Mouse (Mus musculus): Measurements from ENCODE around the gene Adcy9.

Gene Adcy9

DNA sequence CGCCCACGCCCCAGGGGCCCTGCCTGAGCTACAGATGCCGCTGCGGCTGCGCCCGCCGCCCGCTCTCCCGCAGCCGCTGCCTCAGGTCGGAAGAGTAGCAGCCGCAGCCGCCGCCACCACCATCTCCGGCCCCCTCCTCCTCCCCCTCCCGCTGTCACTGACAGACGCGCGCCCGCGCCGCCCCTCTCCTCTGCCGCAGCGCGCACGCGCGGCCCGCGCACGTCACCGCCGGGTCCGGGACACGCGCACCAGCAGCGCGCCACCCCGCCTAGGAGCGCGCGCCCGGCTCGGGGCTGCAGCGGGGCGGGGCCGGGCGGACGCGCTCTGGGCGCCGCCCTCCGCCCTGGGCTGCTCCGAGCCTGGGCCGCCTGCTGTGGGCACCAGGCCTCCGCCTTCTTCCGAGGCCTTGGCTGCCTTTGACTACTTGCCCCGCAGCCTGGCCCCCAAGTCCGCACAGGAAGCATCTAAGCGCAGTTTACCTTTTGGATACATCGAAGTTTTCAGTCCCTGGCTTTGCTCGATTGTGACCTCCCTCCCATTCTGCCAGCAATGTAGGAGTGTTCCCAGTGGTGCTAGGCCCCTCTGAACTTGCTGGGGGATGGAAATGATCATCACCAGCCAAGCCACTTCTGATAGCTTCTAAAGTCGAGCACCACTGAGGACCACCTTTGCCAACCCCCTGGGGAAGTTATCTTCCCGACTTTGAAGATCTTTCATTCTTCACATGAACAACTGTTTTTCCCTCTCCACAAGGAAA, at the start of gene Adcy9:
Gene Adcy9 (minus strand): TSS at position 201 of the 757 bp plus-strand sequence.
- peak; percentile 82 to 86 for DNase-seq

- no peak for DNase-seq
These were observed 49.5 kb upstream of the Adcy9 start for GRCm38 (mm10) chr16:4469599-4470352.

DNA sequence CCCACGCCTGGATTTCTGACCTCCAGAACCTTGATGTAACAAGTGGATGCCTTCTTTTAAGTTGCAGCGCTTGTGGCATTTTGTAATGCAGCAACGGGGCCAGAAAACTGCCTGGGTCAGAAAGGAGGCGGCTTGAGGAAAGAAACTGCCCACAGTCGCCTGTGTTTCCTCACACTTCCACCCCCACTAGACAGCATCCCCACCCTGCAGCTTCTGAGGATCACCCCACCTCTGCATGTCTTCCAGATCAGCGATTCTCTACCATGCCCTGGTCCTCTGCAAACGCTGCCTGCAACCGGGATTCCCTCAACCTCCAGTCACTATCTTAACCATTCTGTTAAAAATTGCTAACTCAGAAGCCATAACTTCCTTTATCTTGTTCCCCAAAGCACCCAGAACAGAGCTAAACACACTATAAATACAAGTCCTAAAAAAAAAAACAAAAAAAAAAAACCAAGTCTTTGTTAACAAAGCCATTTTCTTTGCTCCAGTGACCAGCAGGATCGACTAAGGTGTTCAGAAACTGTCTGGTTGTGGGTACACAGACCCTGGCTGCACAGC, 44.3 kb upstream of the Adcy9 start:
- no peak for DNase-seq

DNA sequence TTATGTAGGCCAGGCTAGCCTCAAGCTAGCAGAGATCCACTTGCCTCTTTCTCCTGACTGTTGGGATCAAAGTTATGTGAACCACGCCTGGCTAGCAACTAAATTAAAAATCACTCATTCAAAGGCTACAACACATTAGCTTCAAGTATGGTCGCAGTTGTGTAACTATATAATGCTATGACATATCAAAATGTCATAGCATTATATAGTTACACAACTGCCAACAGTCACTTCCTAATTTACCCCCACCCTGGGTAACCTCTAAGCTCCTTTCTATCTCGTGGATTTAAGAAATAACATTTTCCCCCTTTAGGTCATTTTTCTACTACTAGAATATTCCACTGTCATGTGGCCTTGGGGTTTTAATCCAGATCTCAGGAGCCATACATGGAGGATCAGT, 37.6 kb upstream of the Adcy9 start:
- DNase-seq, result no peak

DNA sequence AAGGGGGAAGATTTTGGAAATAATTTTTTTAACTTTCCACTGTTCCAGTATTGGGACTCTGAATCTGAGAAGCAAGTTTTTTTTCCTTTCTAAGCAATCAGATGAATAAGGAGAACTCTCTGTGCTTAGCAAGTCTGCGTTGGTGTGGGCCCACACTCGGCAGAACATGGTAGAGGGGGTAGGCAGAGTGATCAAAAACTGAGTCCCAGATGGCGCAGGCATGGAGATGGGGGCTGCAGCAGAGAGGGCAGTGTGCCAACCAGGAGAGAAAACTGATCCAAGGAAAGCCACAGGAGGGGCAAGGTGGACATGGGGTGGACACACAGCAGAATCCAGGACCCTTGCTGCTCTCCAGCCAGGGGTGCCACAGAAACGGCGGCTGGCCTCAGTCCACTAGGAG, 36.1 kb upstream of the Adcy9 start:
- no peak for DNase-seq

DNA sequence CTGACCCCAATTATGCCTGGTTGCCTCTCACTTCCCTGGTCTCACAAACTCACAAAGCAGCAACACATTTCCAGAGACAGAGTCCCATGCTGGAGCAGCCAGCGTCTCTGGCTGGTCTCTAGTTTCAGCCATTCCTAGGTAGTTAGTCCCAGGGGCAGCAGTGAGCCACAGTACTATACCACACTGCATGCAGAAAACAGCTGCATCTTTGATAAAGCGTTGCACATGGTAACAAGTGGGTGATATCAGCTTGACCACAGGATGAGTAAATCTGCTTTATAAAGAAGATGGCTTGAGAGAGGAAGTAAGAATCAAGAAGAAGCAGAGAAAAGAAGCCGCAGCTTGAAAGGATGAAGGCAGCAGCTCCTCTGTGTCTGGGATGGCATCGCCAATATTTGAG, 35.4 kb upstream of the Adcy9 start:
- DNase-seq, result no peak

GRCm38 (mm10) chr16:4454563-4454962, 34.3 kb upstream of the Adcy9 start:
- DNase-seq, result no peak

DNA sequence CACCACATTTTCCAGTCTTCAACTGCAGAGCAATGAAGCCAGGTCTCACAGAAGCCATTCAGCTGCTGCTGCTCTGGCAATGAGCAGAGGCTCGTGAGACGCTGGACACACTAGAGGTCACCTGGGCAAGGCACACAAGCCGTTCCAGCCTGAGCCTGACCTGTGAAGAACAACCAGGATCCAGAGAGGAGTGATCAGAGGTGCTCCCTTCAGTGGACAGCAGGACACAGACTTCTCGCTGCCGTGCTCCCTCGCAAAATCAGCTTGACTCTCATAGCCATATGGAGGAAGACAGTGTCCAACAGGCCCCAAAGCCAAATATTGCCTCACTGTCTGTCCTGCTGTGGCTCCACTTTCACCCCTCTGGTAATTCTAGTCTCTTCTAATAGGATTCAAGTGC, 29.1 kb upstream of the Adcy9 start:
- DNase-seq, result no peak

GRCm38 (mm10) chr16:4448235-4448634, 27.9 kb upstream of the Adcy9 start:
- DNase-seq, result no peak

DNA sequence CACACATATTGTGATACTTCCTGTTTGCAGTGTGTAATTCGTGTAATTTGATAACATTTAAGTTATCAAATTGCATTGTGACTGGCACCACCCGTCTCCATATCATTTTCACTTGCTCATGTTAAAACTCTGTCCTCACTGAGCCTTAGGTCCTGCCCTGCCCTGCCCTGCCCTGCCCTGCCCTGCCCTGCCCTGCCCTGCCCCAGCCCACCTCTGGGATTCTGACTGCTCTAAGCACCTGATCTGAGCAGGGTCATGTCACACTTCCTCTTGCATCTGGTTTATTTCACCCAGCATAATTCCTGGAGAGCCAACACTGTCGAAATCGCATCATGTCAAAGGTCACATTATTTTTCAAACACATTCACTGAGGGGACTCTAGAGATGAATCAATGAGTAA, 26.1 kb upstream of the Adcy9 start:
- DNase-seq, result no peak

DNA sequence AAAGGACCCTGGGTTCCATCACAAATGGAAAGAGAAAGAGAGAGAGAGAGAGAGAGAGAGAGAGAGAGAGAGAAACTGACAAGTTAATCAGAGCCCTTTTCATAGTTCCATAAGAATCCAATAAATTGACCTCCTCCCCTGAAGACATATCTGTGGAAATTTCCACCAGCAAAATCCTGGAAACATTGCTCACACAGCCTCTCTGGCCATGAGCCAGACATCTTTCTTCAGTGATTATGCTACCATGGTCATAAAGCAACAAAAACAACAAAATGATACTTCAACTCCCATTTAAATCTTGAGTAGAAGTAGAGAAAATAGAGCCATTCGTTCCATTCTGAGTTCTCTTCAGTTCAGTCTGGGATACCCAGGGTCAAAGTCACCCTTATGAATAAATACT, 24.1 kb upstream of the Adcy9 start:
- DNase-seq, result no peak

GRCm38 (mm10) chr16:4439302-4440066, 19.2 kb upstream of the Adcy9 start:
- no peak for DNase-seq

DNA sequence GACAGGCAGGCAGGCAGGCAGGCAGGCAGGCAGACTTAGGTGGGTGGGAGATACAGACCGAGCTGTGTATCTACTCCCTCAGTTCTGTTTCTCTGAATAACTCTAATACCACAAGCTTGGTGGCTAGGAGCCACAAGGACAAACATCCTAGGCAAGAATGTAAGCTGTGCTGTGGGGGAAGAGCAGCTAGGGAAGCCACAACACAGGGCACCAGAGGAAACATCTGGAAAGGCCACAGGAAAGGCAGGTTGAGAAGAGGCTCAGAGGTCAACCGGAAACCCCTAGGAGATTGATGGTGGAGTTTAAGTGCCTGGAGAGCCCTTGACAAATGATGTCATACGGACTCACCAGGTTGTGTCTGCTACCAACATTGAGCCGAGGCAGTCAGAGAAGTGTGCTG, 16.4 kb upstream of the Adcy9 start:
- DNase-seq, result no peak

DNA sequence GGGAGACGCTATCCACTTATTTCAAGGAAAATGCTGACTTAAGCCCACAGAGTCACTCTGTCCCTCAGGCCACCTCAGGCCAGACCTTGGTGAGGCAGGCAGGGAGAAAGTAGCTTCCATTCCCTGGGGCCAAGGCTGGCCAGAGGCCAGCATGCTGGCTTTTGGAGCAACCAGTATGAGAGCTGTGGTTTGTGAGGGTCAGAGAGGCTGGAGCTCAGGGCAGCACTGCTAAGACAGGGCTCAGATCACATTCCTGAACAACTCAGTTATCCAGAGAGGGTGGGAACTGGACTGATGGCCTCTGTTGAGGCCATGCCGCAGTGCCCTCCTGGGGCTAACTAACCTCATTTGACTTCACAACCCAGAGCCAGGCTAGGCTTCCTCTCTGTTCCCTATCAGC, 15.1 kb upstream of the Adcy9 start:
- DNase-seq, result no peak

DNA sequence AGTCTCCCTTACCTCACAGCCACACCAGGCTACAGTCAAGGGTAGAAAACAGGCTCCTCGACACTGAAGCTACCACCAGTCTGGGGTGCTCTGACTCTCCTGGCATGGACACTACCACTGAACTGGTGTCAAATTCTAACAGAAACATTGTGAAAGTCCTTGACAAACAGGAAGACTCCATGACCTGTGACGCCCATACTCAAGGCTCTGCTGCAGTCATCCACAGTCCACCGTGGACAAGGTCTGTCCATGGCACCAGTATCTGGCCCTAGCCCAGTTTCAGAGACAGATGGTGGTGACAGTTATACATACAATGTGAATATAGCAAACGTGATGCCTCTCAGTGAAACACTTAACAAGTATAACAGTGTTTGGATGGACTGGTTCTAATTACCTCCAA, 11.5 kb upstream of the Adcy9 start:
- no peak for DNase-seq

DNA sequence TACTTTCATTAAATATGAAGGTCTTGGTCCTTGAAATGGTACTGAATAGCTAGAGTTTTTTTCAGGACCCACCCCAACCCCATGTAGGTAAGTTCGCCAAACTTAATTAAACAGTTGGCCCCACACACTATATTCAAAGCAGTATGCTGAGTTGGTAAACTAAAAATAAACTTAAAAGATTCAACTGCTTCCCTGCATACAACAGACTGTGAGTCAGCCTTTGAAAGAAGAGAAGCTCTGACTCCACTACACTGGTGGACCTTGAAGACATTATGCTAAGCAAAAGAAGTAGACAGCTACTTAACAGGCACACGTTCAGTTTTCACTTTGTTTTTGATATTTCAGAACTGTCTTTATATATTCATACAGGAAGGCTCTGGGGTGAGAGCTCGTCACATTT, 10.7 kb upstream of the Adcy9 start:
- no peak for DNase-seq

- no peak for DNase-seq
These were observed 9.9 kb upstream of the Adcy9 start for GRCm38 (mm10) chr16:4430232-4430631.

- no peak for DNase-seq
These were observed 5.4 kb upstream of the Adcy9 start for GRCm38 (mm10) chr16:4425658-4426234.

DNA sequence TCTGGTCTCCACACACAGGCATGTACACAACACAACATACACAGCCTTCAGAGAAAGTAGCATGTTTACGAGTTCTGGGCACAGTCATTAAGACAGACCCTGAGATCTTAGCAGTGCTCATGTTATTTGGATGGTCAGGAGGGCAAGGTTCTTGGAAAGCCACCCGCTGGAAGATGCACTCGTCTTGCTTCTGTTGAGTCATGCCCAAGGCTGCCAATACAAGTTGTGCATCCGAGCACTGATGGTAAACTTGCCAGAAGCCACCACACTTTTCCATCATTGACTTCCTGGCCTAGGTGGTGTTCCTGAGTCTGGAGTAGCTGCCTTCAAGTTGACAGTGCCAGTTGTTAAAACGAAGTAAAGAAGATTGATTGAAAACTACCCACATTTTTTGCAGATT, 3.3 kb upstream of the Adcy9 start:
- no peak for DNase-seq

DNA sequence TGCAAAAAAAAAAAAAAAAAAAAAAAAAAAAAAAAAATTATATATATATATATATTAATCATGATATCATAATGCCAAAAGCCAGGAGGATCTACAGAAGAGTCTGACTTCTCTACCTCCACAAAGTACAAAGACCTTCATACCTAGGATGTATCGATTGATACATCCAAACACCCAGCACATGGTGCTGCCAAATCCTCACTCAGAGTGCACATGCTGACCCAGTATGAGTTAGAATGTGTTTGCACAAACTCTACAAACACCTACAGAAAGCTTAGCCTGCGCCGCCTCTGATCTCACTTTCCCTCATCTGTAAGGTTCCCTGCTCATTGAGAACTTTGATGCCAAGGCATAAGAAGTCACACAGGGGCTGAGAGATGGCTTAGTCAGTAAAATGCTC, 2.7 kb upstream of the Adcy9 start:
- no peak for DNase-seq

GRCm38 (mm10) chr16:4419546-4420297, 576 bp downstream of the Adcy9 start:
- peak in 1 of 2 experiments; percentile 48 for DNase-seq
